Mouse (Mus musculus): Measurements from ENCODE around the gene Shank2. TPM values are rescaled to one million over a fixed set of nuclear protein-coding genes. Genes with fewer than 3 reads are reported as not detected.

Gene Shank2
- polyA plus RNA-seq, 1 experiment from 2014 or later: 0.40 TPM

- no peak for ATAC-seq (replicated peaks; ENCODE audit: insufficient number of reproducible peaks, low FRiP score, low TSS enrichment)
- Histone ChIP-seq H3K9me3 (replicated peaks; ENCODE audit: control insufficient read depth, low read length) (no peaks in the 10 kb centered on the region), H3K9ac (ENCODE audit: low read depth, low read length) (no peak overlapping the region), H3K27ac (ENCODE audit: low read depth, low read length) (no peak overlapping the region), H3K4me2 (no peak overlapping the region), H3K4me1 (ENCODE audit: control insufficient read depth, insufficient read depth, low read length) (0 out of 2 replicates have a peak, but pooled peaks cover 2% of the 10 kb centered on the region), H3K27me3 (ENCODE audit: control insufficient read depth, insufficient read depth, low read length) (no peaks in the 10 kb centered on the region), H3K36me3 (ENCODE audit: control insufficient read depth, insufficient read depth, low read length) (no peaks in the 10 kb centered on the region), H3K4me3 (ENCODE audit: low read depth, low read length) (no peak overlapping the region)
- WGBS (ENCODE audit: insufficient replicate concordance): 78% methylated on average over 4 of the region's 4 CpGs
Observed at GRCm38 (mm10) chr7:144148111-144148510, 146.4 kb downstream of the Shank2 start.

GRCm38 (mm10) chr7:144153124-144153523 lies 151.4 kb downstream of the Shank2 start:
- ATAC-seq (replicated peaks; ENCODE audit: insufficient number of reproducible peaks, low FRiP score, low TSS enrichment): no peak; the same call in 1 of the 2 replicates
- no peaks in the 10 kb centered on the region for H3K36me3 ChIP-seq (ENCODE audit: control insufficient read depth, insufficient read depth, low read length)
- H3K27me3 ChIP-seq (ENCODE audit: control insufficient read depth, insufficient read depth, low read length): no peaks in the 10 kb centered on the region; the same call in 1 of the 2 replicates
- H3K9ac ChIP-seq (ENCODE audit: low read depth, low read length): no peak overlapping the region
- H3K9me3 ChIP-seq (replicated peaks; ENCODE audit: control insufficient read depth, low read length): no peaks in the 10 kb centered on the region
- WGBS (ENCODE audit: insufficient replicate concordance): 40% methylated on average over 4 of the region's 4 CpGs
- H3K4me1 ChIP-seq (ENCODE audit: control insufficient read depth, insufficient read depth, low read length): 0 out of 2 replicates have a peak, but pooled peaks cover 2% of the 10 kb centered on the region
- no peak overlapping the region for H3K4me3 ChIP-seq (ENCODE audit: low read depth, low read length)
- no peak overlapping the region for H3K4me2 ChIP-seq
- H3K27ac ChIP-seq (ENCODE audit: low read depth, low read length): no peak overlapping the region

GRCm38 (mm10) chr7:144153682-144154081 lies 152.0 kb downstream of the Shank2 start:
- Histone ChIP-seq H3K27ac (ENCODE audit: low read depth, low read length) (no peak overlapping the region), H3K36me3 (ENCODE audit: control insufficient read depth, insufficient read depth, low read length) (no peaks in the 10 kb centered on the region), H3K4me3 (ENCODE audit: low read depth, low read length) (no peak overlapping the region), H3K9me3 (replicated peaks; ENCODE audit: control insufficient read depth, low read length) (no peaks in the 10 kb centered on the region), H3K27me3 (ENCODE audit: control insufficient read depth, insufficient read depth, low read length) (no peaks in the 10 kb centered on the region; the same call in 1 of the 2 replicates), H3K9ac (ENCODE audit: low read depth, low read length) (no peak overlapping the region), H3K4me2 (no peak overlapping the region), H3K4me1 (ENCODE audit: control insufficient read depth, insufficient read depth, low read length) (0 out of 2 replicates have a peak, but pooled peaks cover 2% of the 10 kb centered on the region)
- no peak for ATAC-seq (replicated peaks; ENCODE audit: insufficient number of reproducible peaks, low FRiP score, low TSS enrichment)
- 61% methylated on average over 8 of the region's 8 CpGs for WGBS (ENCODE audit: insufficient replicate concordance)

GRCm38 (mm10) chr7:144157936-144158335 lies 156.2 kb downstream of the Shank2 start:
- Histone ChIP-seq H3K27me3 (ENCODE audit: control insufficient read depth, insufficient read depth, low read length) (no peaks in the 10 kb centered on the region; the same call in 1 of the 2 replicates), H3K4me3 (ENCODE audit: low read depth, low read length) (no peak overlapping the region), H3K36me3 (ENCODE audit: control insufficient read depth, insufficient read depth, low read length) (no peaks in the 10 kb centered on the region), H3K27ac (ENCODE audit: low read depth, low read length) (no peak overlapping the region), H3K9ac (ENCODE audit: low read depth, low read length) (no peak overlapping the region), H3K4me2 (no peak overlapping the region), H3K4me1 (ENCODE audit: control insufficient read depth, insufficient read depth, low read length) (0 out of 2 replicates have a peak, but pooled peaks cover 1% of the 10 kb centered on the region), H3K9me3 (replicated peaks; ENCODE audit: control insufficient read depth, low read length) (no peaks in the 10 kb centered on the region)
- ATAC-seq (replicated peaks; ENCODE audit: insufficient number of reproducible peaks, low FRiP score, low TSS enrichment): no peak
- 80% methylated on average over 8 of the region's 8 CpGs for WGBS (ENCODE audit: insufficient replicate concordance)

- no peaks in the 10 kb centered on the region for H3K9me3 ChIP-seq (replicated peaks; ENCODE audit: control insufficient read depth, low read length)
- no peak overlapping the region for H3K27ac ChIP-seq (ENCODE audit: low read depth, low read length)
- H3K4me1 ChIP-seq (ENCODE audit: control insufficient read depth, insufficient read depth, low read length): no peaks in the 10 kb centered on the region
- ATAC-seq (replicated peaks; ENCODE audit: insufficient number of reproducible peaks, low FRiP score, low TSS enrichment): no peak
- 72% methylated on average over 8 of the region's 8 CpGs for WGBS (ENCODE audit: insufficient replicate concordance)
- H3K36me3 ChIP-seq (ENCODE audit: control insufficient read depth, insufficient read depth, low read length): no peaks in the 10 kb centered on the region
- no peaks in the 10 kb centered on the region; the same call in 1 of the 2 replicates for H3K27me3 ChIP-seq (ENCODE audit: control insufficient read depth, insufficient read depth, low read length)
- H3K9ac ChIP-seq (ENCODE audit: low read depth, low read length): no peak overlapping the region
- no peak overlapping the region for H3K4me2 ChIP-seq
- H3K4me3 ChIP-seq (ENCODE audit: low read depth, low read length): no peak overlapping the region
Observed at GRCm38 (mm10) chr7:144159556-144159955, 157.8 kb downstream of the Shank2 start.

DNA sequence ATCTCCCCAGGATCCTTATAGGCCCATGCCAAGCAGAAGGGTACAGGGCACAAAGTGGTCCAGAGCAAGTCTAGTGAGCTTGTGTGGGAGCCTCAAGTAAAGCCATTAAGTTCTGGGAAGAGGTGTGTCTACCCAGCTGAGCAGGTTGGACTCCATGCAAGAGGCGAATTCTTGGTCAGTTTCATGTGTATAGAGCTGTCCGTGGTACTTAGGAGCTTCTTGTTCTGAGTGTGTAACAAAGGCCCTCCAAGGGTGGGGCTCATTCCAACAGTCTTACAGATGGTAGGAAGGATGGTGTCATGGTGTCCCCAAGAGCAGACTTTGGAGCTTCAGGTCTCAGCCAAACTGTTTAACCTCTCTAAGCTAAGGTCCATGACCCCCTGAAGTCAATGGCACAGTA lies 158.3 kb downstream of the Shank2 start:
- Histone ChIP-seq H3K4me3 (ENCODE audit: low read depth, low read length) (no peak overlapping the region), H3K27ac (ENCODE audit: low read depth, low read length) (no peak overlapping the region), H3K4me2 (no peak overlapping the region), H3K27me3 (ENCODE audit: control insufficient read depth, insufficient read depth, low read length) (no peaks in the 10 kb centered on the region; the same call in 1 of the 2 replicates), H3K36me3 (ENCODE audit: control insufficient read depth, insufficient read depth, low read length) (no peaks in the 10 kb centered on the region), H3K9me3 (replicated peaks; ENCODE audit: control insufficient read depth, low read length) (no peaks in the 10 kb centered on the region), H3K9ac (ENCODE audit: low read depth, low read length) (no peak overlapping the region), H3K4me1 (ENCODE audit: control insufficient read depth, insufficient read depth, low read length) (no peaks in the 10 kb centered on the region)
- no peak for ATAC-seq (replicated peaks; ENCODE audit: insufficient number of reproducible peaks, low FRiP score, low TSS enrichment)
- WGBS (ENCODE audit: insufficient replicate concordance): 58% methylated on average over 2 of the region's 2 CpGs

DNA sequence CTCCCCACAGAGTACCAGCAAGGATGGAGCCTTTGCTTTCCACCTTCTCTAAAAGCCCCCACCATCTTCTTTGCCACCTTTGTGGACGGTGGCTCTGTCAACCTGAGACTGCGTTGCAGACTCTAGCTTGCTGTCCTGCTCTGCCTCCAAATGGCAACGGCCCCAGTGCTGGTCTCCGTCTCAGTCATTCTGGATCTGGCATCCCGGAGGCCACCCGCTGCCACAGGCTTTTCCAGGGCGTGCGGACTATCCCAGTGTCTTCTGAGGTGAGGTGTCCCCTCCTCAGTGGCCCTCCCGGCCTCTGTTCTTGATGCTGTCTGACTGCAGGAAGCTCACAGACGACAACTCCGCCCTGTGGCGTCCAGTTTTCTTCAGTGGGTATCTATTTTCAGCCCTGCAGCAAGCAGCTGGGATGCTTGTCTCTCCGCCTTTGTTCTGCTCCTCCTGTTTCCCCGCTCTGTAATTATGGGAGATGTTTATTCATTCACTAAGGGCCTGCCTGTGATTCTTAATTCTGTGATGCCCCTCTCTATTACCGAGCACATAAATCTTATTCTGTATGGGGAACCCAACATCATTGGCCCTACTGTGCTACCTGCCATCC lies 159.0 kb downstream of the Shank2 start:
- H3K9me3 ChIP-seq (replicated peaks; ENCODE audit: control insufficient read depth, low read length): no peaks in the 10 kb centered on the region
- H3K4me3 ChIP-seq (ENCODE audit: low read depth, low read length): no peak overlapping the region
- ATAC-seq (replicated peaks; ENCODE audit: insufficient number of reproducible peaks, low FRiP score, low TSS enrichment): no peak
- no peak overlapping the region for H3K27ac ChIP-seq (ENCODE audit: low read depth, low read length)
- no peak overlapping the region for H3K4me2 ChIP-seq
- no peak overlapping the region for H3K9ac ChIP-seq (ENCODE audit: low read depth, low read length)
- 85% methylated on average over 15 of the region's 15 CpGs for WGBS (ENCODE audit: insufficient replicate concordance)
- H3K36me3 ChIP-seq (ENCODE audit: control insufficient read depth, insufficient read depth, low read length): no peaks in the 10 kb centered on the region
- no peaks in the 10 kb centered on the region; the same call in 1 of the 2 replicates for H3K27me3 ChIP-seq (ENCODE audit: control insufficient read depth, insufficient read depth, low read length)
- no peaks in the 10 kb centered on the region for H3K4me1 ChIP-seq (ENCODE audit: control insufficient read depth, insufficient read depth, low read length)

- H3K27ac ChIP-seq (ENCODE audit: low read depth, low read length): no peak overlapping the region
Observed at GRCm38 (mm10) chr7:144170272-144170671, 168.5 kb downstream of the Shank2 start.

DNA sequence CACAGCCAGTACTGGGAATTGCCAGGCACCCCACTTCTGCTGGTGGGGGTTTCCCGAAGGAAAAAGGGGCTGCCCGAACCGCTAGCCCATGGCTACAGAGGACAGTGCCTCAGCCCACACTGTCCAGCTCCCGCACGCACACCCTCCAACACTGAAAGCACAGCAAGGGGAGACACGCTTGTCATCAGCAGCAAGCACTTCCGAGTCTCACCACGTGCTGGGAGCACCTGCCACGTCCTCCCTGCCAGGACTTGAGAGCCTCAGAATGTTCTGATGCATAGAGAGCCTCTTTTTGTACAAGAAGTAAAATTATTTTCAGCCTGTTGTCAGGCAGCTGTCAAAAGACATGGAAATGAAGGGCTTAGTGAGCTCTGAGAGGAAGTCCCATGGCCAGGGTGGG lies 169.0 kb downstream of the Shank2 start:
- no peak overlapping the region for H3K9ac ChIP-seq (ENCODE audit: low read depth, low read length)
- H3K4me2 ChIP-seq: no peak overlapping the region
- 61% methylated on average over 9 of the region's 9 CpGs for whole genome bisulfite sequencing (ENCODE audit: insufficient replicate concordance)
- H3K4me3 ChIP-seq (ENCODE audit: low read depth, low read length): no peak overlapping the region
- H3K4me1 ChIP-seq (ENCODE audit: control insufficient read depth, insufficient read depth, low read length): peaks cover 4% of the 10 kb centered on the region
- no peaks in the 10 kb centered on the region for H3K36me3 ChIP-seq (ENCODE audit: control insufficient read depth, insufficient read depth, low read length)
- H3K9me3 ChIP-seq (replicated peaks; ENCODE audit: control insufficient read depth, low read length): no peaks in the 10 kb centered on the region
- no peak for ATAC-seq (replicated peaks; ENCODE audit: insufficient number of reproducible peaks, low FRiP score, low TSS enrichment)
- H3K27ac ChIP-seq (ENCODE audit: low read depth, low read length): no peak overlapping the region
- H3K27me3 ChIP-seq (ENCODE audit: control insufficient read depth, insufficient read depth, low read length): peaks cover 33% of the 10 kb centered on the region

More at GRCm38 (mm10) chr7:144170272-144170671, 168.5 kb downstream of the Shank2 start:
- Histone ChIP-seq H3K4me3 (ENCODE audit: low read depth, low read length) (no peak overlapping the region), H3K4me1 (ENCODE audit: control insufficient read depth, insufficient read depth, low read length) (no peaks in the 10 kb centered on the region; the same call in none of the 2 replicates), H3K9ac (ENCODE audit: low read depth, low read length) (no peak overlapping the region), H3K27me3 (ENCODE audit: control insufficient read depth, insufficient read depth, low read length) (peaks cover 29% of the 10 kb centered on the region), H3K4me2 (no peak overlapping the region; the same call in 1 of the 2 replicates), H3K9me3 (replicated peaks; ENCODE audit: control insufficient read depth, low read length) (no peaks in the 10 kb centered on the region), H3K36me3 (ENCODE audit: control insufficient read depth, insufficient read depth, low read length) (no peaks in the 10 kb centered on the region)
- WGBS (ENCODE audit: insufficient replicate concordance): 61% methylated on average over 5 of the region's 5 CpGs
- 0 out of 2 replicates have a peak, but pooled peaks have one; percentile 10 for ATAC-seq (replicated peaks; ENCODE audit: insufficient number of reproducible peaks, low FRiP score, low TSS enrichment)

All from heart, embryonic 11.5 days (tissue).